Mouse (Mus musculus) heart, embryonic 12.5 days (tissue): ENCODE measurements at regions not wholly inside any gene's neighbourhood (a gene's known extent, or its start where the extent isn't known, plus 50 kb on each side); places are given as distances from the start of the nearest gene placed in this dataset.

Experiments used
- ATAC-seq: fragments of 200-750 bp; cut with Nextera tagmentation; 2 replicates; pipeline ENCODE4 v1.8.0; 2017; ENCODE audit warnings: moderate TSS enrichment, moderate library complexity; ENCODE audit not compliant: insufficient number of reproducible peaks, low FRiP score
- H3K27ac ChIP-seq: fragments of 300-500 bp; sonication (generic); 2 replicates; pipeline ENCODE4 v1.5.1; 2016; ENCODE audit warnings: mild to moderate bottlenecking, moderate library complexity; ENCODE audit not compliant: poor library complexity, severe bottlenecking
- H3K27me3 ChIP-seq: fragments of 300-500 bp; sonication (generic); replicated peaks from 2 replicates; pipeline ENCODE4 v1.6.1; 2016; ENCODE audit warnings: mild to moderate bottlenecking, moderate library complexity
- H3K36me3 ChIP-seq: fragments of 300-500 bp; sonication (generic); 2 replicates; pipeline ENCODE4 v1.6.1; 2016; ENCODE audit warnings: mild to moderate bottlenecking, moderate library complexity
- H3K4me1 ChIP-seq: fragments of 300-500 bp; sonication (generic); replicated peaks from 2 replicates; pipeline ENCODE4 v1.6.1; 2016; ENCODE audit warnings: mild to moderate bottlenecking
- H3K4me2 ChIP-seq: fragments of 300-500 bp; sonication (generic); 2 replicates; pipeline ENCODE4 v1.6.1; 2016; ENCODE audit warnings: mild to moderate bottlenecking, moderate library complexity
- H3K4me3 ChIP-seq: fragments of 300-500 bp; sonication (generic); 2 replicates; pipeline ENCODE4 v1.5.1; 2016; ENCODE audit warnings: mild to moderate bottlenecking
- H3K9ac ChIP-seq: fragments of 300-500 bp; sonication (generic); 2 replicates; pipeline ENCODE4 v1.6.1; 2016; ENCODE audit warnings: mild to moderate bottlenecking, moderate library complexity
- H3K9me3 ChIP-seq: fragments of 300-500 bp; sonication (generic); replicated peaks from 2 replicates; pipeline ENCODE4 v1.6.1; 2016; ENCODE audit warnings: mild to moderate bottlenecking, moderate library complexity
- WGBS: fragments of 180-500 bp; shearing (Covaris S2); methylation state at CpG from one replicate; pipeline ENCODE4 v1.1.7; 2016; 5-methylcytosine and 5-hydroxymethylcytosine counted together

- Histone ChIP-seq H3K27ac (no peak overlapping the region), H3K9ac (no peak overlapping the region), H3K36me3 (no peaks in the 10 kb centered on the region), H3K9me3 (peaks cover 2% of the 10 kb centered on the region; the same call in 1 of the 2 replicates), H3K4me1 (no peaks in the 10 kb centered on the region), H3K27me3 (no peaks in the 10 kb centered on the region), H3K4me3 (no peak overlapping the region), H3K4me2 (no peak overlapping the region)
- WGBS = 20% methylated on average over 5 of the region's 5 CpGs
- ATAC-seq = no peak
Measured at GRCm38 (mm10) chr12:54577235-54577634, 79.1 kb downstream of the Sptssa start.

- Histone ChIP-seq H3K4me3 (no peak overlapping the region), H3K9ac (no peak overlapping the region), H3K9me3 (peaks cover 5% of the 10 kb centered on the region; the same call in 1 of the 2 replicates), H3K36me3 (no peaks in the 10 kb centered on the region), H3K4me2 (no peak overlapping the region), H3K27me3 (no peaks in the 10 kb centered on the region), H3K4me1 (no peaks in the 10 kb centered on the region), H3K27ac (no peak overlapping the region)
- no peak for ATAC-seq
- WGBS = 65% methylated on average over 3 of the region's 3 CpGs
Measured at GRCm38 (mm10) chr12:54576821-54577220, 79.6 kb downstream of the Sptssa start.

- 95% methylated on average over 8 of the region's 8 CpGs for WGBS
- Histone ChIP-seq H3K36me3 (no peaks in the 10 kb centered on the region), H3K4me3 (no peak overlapping the region), H3K4me1 (no peaks in the 10 kb centered on the region), H3K9ac (no peak overlapping the region), H3K27ac (no peak overlapping the region), H3K9me3 (peaks cover 5% of the 10 kb centered on the region; the same call in 1 of the 2 replicates), H3K27me3 (no peaks in the 10 kb centered on the region), H3K4me2 (no peak overlapping the region)
- no peak for ATAC-seq
Measured at GRCm38 (mm10) chr12:54572866-54573265, 83.5 kb downstream of the Sptssa start.

GRCm38 (mm10) chr12:54568078-54568931, 88.1 kb downstream of the Sptssa start:
- no peak overlapping the region for H3K9ac ChIP-seq
- H3K4me3 ChIP-seq = no peak overlapping the region
- no peaks in the 10 kb centered on the region for H3K27me3 ChIP-seq
- H3K4me2 ChIP-seq = no peak overlapping the region
- 65% methylated on average over 6 of the region's 6 CpGs for WGBS
- no peak for ATAC-seq
- H3K4me1 ChIP-seq = no peaks in the 10 kb centered on the region
- no peak overlapping the region for H3K27ac ChIP-seq
- peaks cover 5% of the 10 kb centered on the region; the same call in 1 of the 2 replicates for H3K9me3 ChIP-seq
- H3K36me3 ChIP-seq = no peaks in the 10 kb centered on the region

- 77% methylated on average over 3 of the region's 3 CpGs for WGBS
- no peak overlapping the region for H3K9ac ChIP-seq
- H3K9me3 ChIP-seq = peaks cover 5% of the 10 kb centered on the region; the same call in 1 of the 2 replicates
- H3K4me3 ChIP-seq = no peak overlapping the region
- H3K27ac ChIP-seq = no peak overlapping the region
- no peaks in the 10 kb centered on the region for H3K4me1 ChIP-seq
- no peak overlapping the region for H3K4me2 ChIP-seq
- ATAC-seq = no peak
- no peaks in the 10 kb centered on the region for H3K27me3 ChIP-seq
- H3K36me3 ChIP-seq = no peaks in the 10 kb centered on the region
Measured at GRCm38 (mm10) chr12:54567426-54567790, 89.0 kb downstream of the Sptssa start.

GRCm38 (mm10) chr12:54566532-54567425, 89.6 kb downstream of the Sptssa start:
- no peaks in the 10 kb centered on the region for H3K36me3 ChIP-seq
- no peaks in the 10 kb centered on the region for H3K9me3 ChIP-seq
- no peak overlapping the region for H3K27ac ChIP-seq
- H3K4me3 ChIP-seq = no peak overlapping the region
- no peak overlapping the region for H3K9ac ChIP-seq
- no peaks in the 10 kb centered on the region for H3K27me3 ChIP-seq
- ATAC-seq = no peak
- 77% methylated on average over 23 of the region's 23 CpGs for WGBS
- H3K4me2 ChIP-seq = no peak overlapping the region
- no peaks in the 10 kb centered on the region for H3K4me1 ChIP-seq

- no peaks in the 10 kb centered on the region for H3K27me3 ChIP-seq
- no peaks in the 10 kb centered on the region for H3K36me3 ChIP-seq
- no peaks in the 10 kb centered on the region for H3K9me3 ChIP-seq
- H3K4me2 ChIP-seq = no peak overlapping the region
- 86% methylated on average over 4 of the region's 4 CpGs for WGBS
- no peak overlapping the region for H3K9ac ChIP-seq
- H3K4me3 ChIP-seq = no peak overlapping the region
- H3K27ac ChIP-seq = no peak overlapping the region
- ATAC-seq = no peak
- no peaks in the 10 kb centered on the region for H3K4me1 ChIP-seq
Measured at GRCm38 (mm10) chr12:54561981-54562380, 94.4 kb downstream of the Sptssa start.

GRCm38 (mm10) chr12:54558106-54558505, 98.3 kb downstream of the Sptssa start:
- WGBS = 48% methylated on average over 2 of the region's 2 CpGs
- no peaks in the 10 kb centered on the region for H3K9me3 ChIP-seq
- H3K9ac ChIP-seq = no peak overlapping the region
- no peaks in the 10 kb centered on the region for H3K4me1 ChIP-seq
- no peak overlapping the region for H3K4me2 ChIP-seq
- H3K4me3 ChIP-seq = no peak overlapping the region
- no peak for ATAC-seq
- H3K27me3 ChIP-seq = no peaks in the 10 kb centered on the region
- no peak overlapping the region for H3K27ac ChIP-seq
- no peaks in the 10 kb centered on the region for H3K36me3 ChIP-seq

GRCm38 (mm10) chr12:54549659-54550058, 106.7 kb downstream of the Sptssa start:
- Histone ChIP-seq H3K4me2 (no peak overlapping the region), H3K27me3 (no peaks in the 10 kb centered on the region), H3K4me1 (no peaks in the 10 kb centered on the region), H3K4me3 (no peak overlapping the region), H3K9ac (no peak overlapping the region), H3K36me3 (no peaks in the 10 kb centered on the region), H3K9me3 (no peaks in the 10 kb centered on the region), H3K27ac (no peak overlapping the region)
- WGBS = 86% methylated on average over 9 of the region's 9 CpGs
- ATAC-seq = no peak

GRCm38 (mm10) chr12:54545821-54546608, 110.4 kb downstream of the Sptssa start:
- Histone ChIP-seq H3K9ac (no peak overlapping the region), H3K36me3 (no peaks in the 10 kb centered on the region), H3K27me3 (no peaks in the 10 kb centered on the region), H3K4me1 (no peaks in the 10 kb centered on the region), H3K27ac (no peak overlapping the region), H3K4me3 (no peak overlapping the region), H3K4me2 (no peak overlapping the region), H3K9me3 (peaks cover 4% of the 10 kb centered on the region; the same call in 1 of the 2 replicates)
- WGBS = 41% methylated on average over 16 of the region's 16 CpGs
- ATAC-seq = no peak
